Mouse (Mus musculus) lung, embryonic 16.5 days (tissue): Measurements from ENCODE around the gene Olfr70. TPM values are rescaled to one million over a fixed set of nuclear protein-coding genes. Genes with fewer than 3 reads are reported as not detected.

ENCODE experiments used
- ATAC-seq: fragments of 200-750 bp; cut with Nextera tagmentation; 2 replicates; pipeline ENCODE4 v1.8.0; 2017; ENCODE audit warnings: low read depth, mild to moderate bottlenecking, moderate library complexity
- H3K27ac ChIP-seq: fragments of 300-500 bp; sonication (generic); 2 replicates; pipeline ENCODE4 v1.5.1; 2014; ENCODE audit warnings: mild to moderate bottlenecking, control low read depth, low read length
- H3K27me3 ChIP-seq: fragments of 300-500 bp; sonication (generic); 2 replicates; pipeline ENCODE4 v1.6.1; 2014; ENCODE audit warnings: low read depth, low read length, mixed read lengths; ENCODE audit not compliant: control insufficient read depth, insufficient read depth
- H3K36me3 ChIP-seq: fragments of 300-500 bp; sonication (generic); 2 replicates; pipeline ENCODE4 v1.6.1; 2014; ENCODE audit warnings: low read length; ENCODE audit not compliant: control insufficient read depth, insufficient read depth
- H3K4me1 ChIP-seq: fragments of 300-500 bp; sonication (generic); replicated peaks from 2 replicates; pipeline ENCODE4 v1.6.1; 2014; ENCODE audit warnings: low read length, mixed read lengths; ENCODE audit not compliant: control insufficient read depth, insufficient read depth
- H3K4me2 ChIP-seq: fragments of 300-500 bp; sonication (generic); 2 replicates; pipeline ENCODE4 v1.6.1; 2014; ENCODE audit warnings: low read depth, low read length, control low read depth
- H3K4me3 ChIP-seq: fragments of 300-500 bp; sonication (generic); 2 replicates; pipeline ENCODE4 v1.5.1; 2014; ENCODE audit warnings: mild to moderate bottlenecking, low read length, control low read depth
- H3K9ac ChIP-seq: fragments of 300-500 bp; sonication (generic); 2 replicates; pipeline ENCODE4 v1.6.1; 2014; ENCODE audit warnings: low read length, control low read depth
- H3K9me3 ChIP-seq: fragments of 300-500 bp; sonication (generic); 2 replicates; pipeline ENCODE4 v1.6.1; 2016; ENCODE audit warnings: low read length; ENCODE audit not compliant: control insufficient read depth
- WGBS: fragments of 180-500 bp; shearing (Covaris S2); extraction: QIAGEN DNeasy Blood & Tissue Kit; methylation state at CpG from one replicate; pipeline ENCODE4 v1.1.7; 2014; 5-methylcytosine and 5-hydroxymethylcytosine counted together
- polyA plus RNA-seq: library from polyadenylated mRNA; unstranded; fragments of >200 nt; fragmentation: Nextera tagmentation; extraction: Ambion mirVana; gene quantifications from 2 replicates; pipeline ENCODE4 v1.2.1, GENCODE M21; 2015

Olfr70 gene
- polyA plus RNA-seq, 1 experiment from 2014 or later: not detected

- Histone ChIP-seq H3K9me3 (peaks cover 7% of the 10 kb centered on the region), H3K27me3 (no peaks in the 10 kb centered on the region), H3K4me3 (peak within 1 kb of the TSS; percentile 36), H3K4me2 (peak within 1 kb of the TSS; percentile 52), H3K36me3 (peaks cover 13% of the 10 kb centered on the region), H3K27ac (no peak within 1 kb of the TSS), H3K9ac (peak within 1 kb of the TSS; percentile 35; the same call in 1 of the 2 replicates), H3K4me1 (peaks cover 6% of the 10 kb centered on the region)
- no peak for ATAC-seq
- 9% methylated on average over 24 of the region's 24 CpGs for WGBS
These were observed 47.2 kb downstream of the Olfr70 start, which contains the start of gene Spag8 for GRCm38 (mm10) chr4:43653161-43654015. Gene Spag8 (minus strand): TSS chr4:43653594.

- no peak overlapping the region for H3K4me2 ChIP-seq
- H3K4me1 ChIP-seq: peaks cover 6% of the 10 kb centered on the region
- H3K9me3 ChIP-seq: peaks cover 7% of the 10 kb centered on the region
- no peak overlapping the region for H3K9ac ChIP-seq
- peaks cover 13% of the 10 kb centered on the region for H3K36me3 ChIP-seq
- WGBS: 83% methylated on average over 4 of the region's 4 CpGs
- H3K27me3 ChIP-seq: no peaks in the 10 kb centered on the region
- H3K27ac ChIP-seq: no peak overlapping the region
- no peak overlapping the region for H3K4me3 ChIP-seq
- no peak for ATAC-seq
These were observed 47.9 kb downstream of the Olfr70 start for GRCm38 (mm10) chr4:43652726-43653125.

GRCm38 (mm10) chr4:43649783-43650182 lies 50.8 kb downstream of the Olfr70 start:
- Histone ChIP-seq H3K4me1 (peaks cover 4% of the 10 kb centered on the region; the same call in 1 of the 2 replicates), H3K27me3 (no peaks in the 10 kb centered on the region), H3K9ac (no peak overlapping the region), H3K9me3 (peaks cover 7% of the 10 kb centered on the region), H3K4me2 (no peak overlapping the region), H3K36me3 (peaks cover 13% of the 10 kb centered on the region), H3K4me3 (no peak overlapping the region), H3K27ac (no peak overlapping the region)
- no peak for ATAC-seq
- WGBS: 95% methylated on average over 3 of the region's 3 CpGs

Other genes with a start within 250 kb of the Olfr70 start
- 2.0 and 3.0 TPM in 2 replicates for gene Cd72, start 246.2 kb downstream of the Olfr70 start, polyA plus RNA-seq
- 0.25 and 0.74 TPM in 2 replicates for gene Sit1, start 217.1 kb downstream of the Olfr70 start, polyA plus RNA-seq
- gene Ccdc107, start 207.9 kb downstream of the Olfr70 start, polyA plus RNA-seq: 73.7 and 73.8 TPM in 2 replicates
- 47.7 and 56.1 TPM in 2 replicates for gene Arhgef39, start 201.1 kb downstream of the Olfr70 start, polyA plus RNA-seq
- gene Car9, start 193.8 kb downstream of the Olfr70 start, polyA plus RNA-seq: 5.5 and 6.4 TPM in 2 replicates
- gene Tpm2, start 177.0 kb downstream of the Olfr70 start, polyA plus RNA-seq: 203 and 218 TPM in 2 replicates
- gene Creb3, start 138.5 kb downstream of the Olfr70 start, polyA plus RNA-seq: 69.5 and 70.9 TPM in 2 replicates
- gene Tln1, start 138.1 kb downstream of the Olfr70 start, polyA plus RNA-seq: 68.7 and 84.9 TPM in 2 replicates
- 23.1 and 25.0 TPM in 2 replicates for gene Rgp1, start 122.1 kb downstream of the Olfr70 start, polyA plus RNA-seq
- gene Gba2, start 121.9 kb downstream of the Olfr70 start, polyA plus RNA-seq: 21.0 and 21.3 TPM in 2 replicates
- 0.38 and 1.1 TPM in 2 replicates for gene Msmp, start 116.3 kb downstream of the Olfr70 start, polyA plus RNA-seq
- gene Npr2, start 68.9 kb downstream of the Olfr70 start, polyA plus RNA-seq: 11.1 and 11.6 TPM in 2 replicates
- gene Spag8, start 47.2 kb downstream of the Olfr70 start, polyA plus RNA-seq: 9.0 and 9.6 TPM in 2 replicates
- 120 and 127 TPM in 2 replicates for gene Hint2, start 44.3 kb downstream of the Olfr70 start, polyA plus RNA-seq
- 4.8 and 5.4 TPM in 2 replicates for gene Tmem8b, start 31.8 kb downstream of the Olfr70 start, polyA plus RNA-seq
- 2.2 and 2.8 TPM in 2 replicates for gene Fam221b, start 31.7 kb downstream of the Olfr70 start, polyA plus RNA-seq
- gene Olfr71, start 9.4 kb upstream of the Olfr70 start, polyA plus RNA-seq: 0.08 and 0.16 TPM in 2 replicates
- 2.0 and 2.9 TPM in 2 replicates for gene Hrct1, start 26.4 kb upstream of the Olfr70 start, polyA plus RNA-seq
- 1.2 and 2.1 TPM in 2 replicates for gene Spaar, start 29.2 kb upstream of the Olfr70 start, polyA plus RNA-seq
- not detected in 2 replicates for gene Olfr159, start 70.2 kb upstream of the Olfr70 start, polyA plus RNA-seq
- not detected in 2 replicates for gene Olfr156, start 123.1 kb upstream of the Olfr70 start, polyA plus RNA-seq
- not detected in 2 replicates for gene Olfr157, start 139.4 kb upstream of the Olfr70 start, polyA plus RNA-seq
- not detected in 2 replicates for gene Olfr155, start 150.8 kb upstream of the Olfr70 start, polyA plus RNA-seq
- gene Reck, start 174.7 kb upstream of the Olfr70 start, polyA plus RNA-seq: 24.1 and 25.2 TPM in 2 replicates